Mouse (Mus musculus) left cerebral cortex, postnatal 25 days (tissue): ENCODE results near the gene Immp2l. TPM values are rescaled to one million over a fixed set of nuclear protein-coding genes. Genes with fewer than 3 reads are reported as not detected.
A peak's percentile ranks its signal among the peaks of the same experiment; 100 is the strongest.
"Not testable (repeated sequence)": the region's sequence is repeated elsewhere in the genome, so short reads cannot be mapped to it uniquely, and the experiment has no call there.

Source experiments
- DNase-seq, 2 experiments: peaks; one replicate each; pipeline ENCODE4 v3.0.0; 2022; ENCODE audit warnings: low spot score in 2 of 2, mixed read lengths in 1 of 2
- intact Hi-C: fragments of 180-260 bp; cut with DNase I; formaldehyde crosslinking; loops from one replicate; pipeline ENCODE4 v1.15.1; 2025
- total RNA-seq, 2 experiments: library from RNA; stranded (reverse); gene quantifications; 2 replicates each; pipeline ENCODE4 v1.2.3; 2021

Immp2l gene
- total RNA-seq, 2 experiments from 2014 or later, result 7.7 to 8.9 TPM

GRCm38 (mm10) chr12:41726720-41727119 is 702.8 kb downstream of the Immp2l start:
- no peak for DNase-seq
- intact Hi-C loops, result no loop called here

- peak in 1 of 2 experiments; percentile 9 for DNase-seq
- intact Hi-C loops, result no loop called here
Observed at GRCm38 (mm10) chr12:41727221-41727620, 703.3 kb downstream of the Immp2l start.

GRCm38 (mm10) chr12:41727764-41728338 is 704.0 kb downstream of the Immp2l start:
- DNase-seq, result no peak
- intact Hi-C loops, result no loop called here

- intact Hi-C loops, result no loop called here
Observed at GRCm38 (mm10) chr12:41728467-41728866, 704.6 kb downstream of the Immp2l start.

GRCm38 (mm10) chr12:41729780-41730179 is 705.9 kb downstream of the Immp2l start:
- DNase-seq, result no peak
- intact Hi-C loops, result no loop called here

More at GRCm38 (mm10) chr12:41728467-41728866, 704.6 kb downstream of the Immp2l start:
- DNase-seq, result no peak

- no peak for DNase-seq
- intact Hi-C loops, result no loop called here
Observed at GRCm38 (mm10) chr12:41733168-41733567, 709.3 kb downstream of the Immp2l start.

- intact Hi-C loops, result no loop called here
- peak in 1 of 2 experiments; percentile 56 for DNase-seq
Observed at GRCm38 (mm10) chr12:41742887-41743286, 719.0 kb downstream of the Immp2l start.

GRCm38 (mm10) chr12:41763396-41763795 is 739.5 kb downstream of the Immp2l start:
- intact Hi-C loops, result no loop called here
- no peak for DNase-seq

- intact Hi-C loops, result no loop called here
- DNase-seq, result no peak
Observed at GRCm38 (mm10) chr12:41773961-41774360, 750.1 kb downstream of the Immp2l start.

- intact Hi-C loops, result no loop called here
- DNase-seq, result no peak
Observed at GRCm38 (mm10) chr12:41774623-41775323, 750.9 kb downstream of the Immp2l start.

- intact Hi-C loops, DNase-seq: not testable (repeated sequence)
Observed at GRCm38 (mm10) chr12:41777762-41778161, 753.9 kb downstream of the Immp2l start.

GRCm38 (mm10) chr12:41793681-41794080 is 769.8 kb downstream of the Immp2l start:
- intact Hi-C loops, DNase-seq: not testable (repeated sequence)

- intact Hi-C loops, result no loop called here
Observed at GRCm38 (mm10) chr12:41829517-41829916, 805.6 kb downstream of the Immp2l start.

GRCm38 (mm10) chr12:41831731-41832130 is 807.8 kb downstream of the Immp2l start:
- DNase-seq, result no peak
- intact Hi-C loops, result no loop called here

More at GRCm38 (mm10) chr12:41829517-41829916, 805.6 kb downstream of the Immp2l start:
- no peak for DNase-seq

- intact Hi-C loops, result no loop called here
Observed at GRCm38 (mm10) chr12:41834646-41835045, 810.8 kb downstream of the Immp2l start.

GRCm38 (mm10) chr12:41838334-41838847 is 814.5 kb downstream of the Immp2l start:
- intact Hi-C loops, result no loop called here
- DNase-seq, result no peak

More at GRCm38 (mm10) chr12:41834646-41835045, 810.8 kb downstream of the Immp2l start:
- no peak for DNase-seq

- DNase-seq, result no peak
- intact Hi-C loops, result no loop called here
Observed at GRCm38 (mm10) chr12:41839241-41839640, 815.4 kb downstream of the Immp2l start.

- no peak for DNase-seq
- intact Hi-C loops, result no loop called here
Observed at GRCm38 (mm10) chr12:41842694-41843329, 818.9 kb downstream of the Immp2l start.

- intact Hi-C loops, result no loop called here
Observed at GRCm38 (mm10) chr12:41851896-41852470, 828.1 kb downstream of the Immp2l start.

GRCm38 (mm10) chr12:41859652-41860051 is 835.8 kb downstream of the Immp2l start:
- DNase-seq, intact Hi-C loops: not testable (repeated sequence)

More at GRCm38 (mm10) chr12:41851896-41852470, 828.1 kb downstream of the Immp2l start:
- DNase-seq, result no peak
